Mouse (Mus musculus) liver, embryonic 14.5 days (tissue): ENCODE data around the gene Phf11a. TPM values are rescaled to one million over a fixed set of nuclear protein-coding genes. Genes with fewer than 3 reads are reported as not detected.
"Not testable (repeated sequence)": the region's sequence is repeated elsewhere in the genome, so short reads cannot be mapped to it uniquely, and the experiment has no call there.

Experiments
- ATAC-seq: fragments of 200-750 bp; cut with Nextera tagmentation; 2 replicates; pipeline ENCODE4 v1.8.0; 2017; ENCODE audit warnings: moderate number of reproducible peaks, mild to moderate bottlenecking, moderate library complexity; ENCODE audit not compliant: insufficient read depth
- DNase-seq, 3 experiments: peaks; one replicate each; pipeline ENCODE4 v3.0.0-alpha.2; 2012 to 2013; ENCODE audit warnings: low read depth in 3 of 3, low spot score in 3 of 3
- H3K27ac ChIP-seq: fragments of 300-500 bp; sonication (generic); 2 replicates; pipeline ENCODE4 v1.5.1; 2014; ENCODE audit warnings: moderate library complexity, mild to moderate bottlenecking, control low read depth, inconsistent platforms
- H3K27me3 ChIP-seq: fragments of 300-500 bp; sonication (generic); 2 replicates; pipeline ENCODE4 v1.6.1; 2014; ENCODE audit warnings: mild to moderate bottlenecking, low read length, moderate library complexity; ENCODE audit not compliant: control insufficient read depth, insufficient read depth
- H3K36me3 ChIP-seq: fragments of 300-500 bp; sonication (generic); replicated peaks from 2 replicates; pipeline ENCODE4 v1.6.1; 2014; ENCODE audit warnings: low read depth; ENCODE audit not compliant: control insufficient read depth, insufficient read depth
- H3K4me1 ChIP-seq, 2 experiments: fragments of 200-500 bp in 1 of 2; fragments of 300-500 bp in 1 of 2; sonication (generic) in 1 of 2; replicated peaks; 2 replicates each; pipeline ENCODE4 v1.6.1; 2012 to 2014; ENCODE audit warnings: antibody characterized with exemption in 1 of 2, inconsistent platforms in 1 of 2, low read length in 1 of 2; ENCODE audit not compliant: control insufficient read depth in 2 of 2, insufficient read depth in 2 of 2
- H3K4me2 ChIP-seq: fragments of 300-500 bp; sonication (generic); 2 replicates; pipeline ENCODE4 v1.6.1; 2014; ENCODE audit warnings: low read depth, mild to moderate bottlenecking, control low read depth, moderate library complexity
- H3K4me3 ChIP-seq, 2 experiments: fragments of 200-500 bp in 1 of 2; fragments of 300-500 bp in 1 of 2; sonication (generic) in 1 of 2; 2 replicates each; pipeline ENCODE4 v1.5.1; 2012 to 2014; ENCODE audit warnings: low read depth in 2 of 2, low read length in 2 of 2, mild to moderate bottlenecking in 2 of 2, control low read depth in 1 of 2, inconsistent platforms in 1 of 2, moderate library complexity in 1 of 2; ENCODE audit not compliant: insufficient read depth in 1 of 2
- H3K9ac ChIP-seq: fragments of 300-500 bp; sonication (generic); replicated peaks from 2 replicates; pipeline ENCODE4 v1.6.1; 2014; ENCODE audit warnings: mild to moderate bottlenecking, control low read depth, moderate library complexity
- H3K9me3 ChIP-seq: fragments of 300-500 bp; sonication (generic); 2 replicates; pipeline ENCODE4 v1.6.1; 2016; ENCODE audit warnings: low read length, mixed read lengths; ENCODE audit not compliant: control insufficient read depth
- CTCF ChIP-seq: IDR thresholded peaks from 2 replicates; pipeline ENCODE4 v1.5.1; 2016; ENCODE audit warnings: antibody characterized with exemption, low read depth, control low read depth
- EP300 ChIP-seq: IDR thresholded peaks from 2 replicates; pipeline ENCODE4 v1.6.1; 2016; ENCODE audit warnings: antibody characterized with exemption, low read depth
- WGBS: fragments of 180-500 bp; shearing (Covaris S2); extraction: QIAGEN DNeasy Blood & Tissue Kit; methylation state at CpG from one replicate; pipeline ENCODE4 v1.1.7; 2014; ENCODE audit not compliant: insufficient replicate concordance; 5-methylcytosine and 5-hydroxymethylcytosine counted together
- polyA plus RNA-seq, 2 experiments: library from polyadenylated mRNA; depleted of rRNA in 1 of 2; stranded (reverse) in 1 of 2; unstranded in 1 of 2; fragments of >200 nt; fragmentation: Nextera tagmentation in 1 of 2; extraction: Ambion mirVana in 1 of 2; gene quantifications; 2 replicates each; pipeline versions ENCODE4 v1.2.1 to v1.2.3; 2012 to 2014

Gene Phf11a
- polyA plus RNA-seq, 2 experiments: 0.12 to 0.34 TPM

- not testable (repeated sequence) for H3K4me2 ChIP-seq, H3K9me3 ChIP-seq, H3K27me3 ChIP-seq, H3K4me3 ChIP-seq, H3K36me3 ChIP-seq, H3K9ac ChIP-seq, H3K27ac ChIP-seq, DNase-seq, H3K4me1 ChIP-seq
- ATAC-seq: peak; percentile 62; the same call in 1 of the 2 replicates
- TF ChIP-seq EP300: 0 out of 2 replicates have a peak, but pooled peaks have one; percentile 14
Measured at GRCm38 (mm10) chr14:59291769-59292168, 5.6 kb downstream of the Phf11a start.

- not testable (repeated sequence) for H3K27me3 ChIP-seq, H3K4me2 ChIP-seq, H3K9me3 ChIP-seq, H3K36me3 ChIP-seq, DNase-seq, H3K4me1 ChIP-seq, H3K4me3 ChIP-seq, H3K9ac ChIP-seq, ATAC-seq, H3K27ac ChIP-seq
- WGBS: 72% methylated on average over 4 of the region's 4 CpGs
Measured at GRCm38 (mm10) chr14:59274961-59275360, 22.4 kb downstream of the Phf11a start.

GRCm38 (mm10) chr14:59260056-59260455 lies 37.3 kb downstream of the Phf11a start, which contains the start of gene Gm6904:
Gm6904 (minus strand) TSS chr14:59260216.
- ATAC-seq: no peak
- WGBS: 41% methylated on average over 3 of the region's 3 CpGs
- no peak within 1 kb of the TSS for H3K4me3 ChIP-seq
- no peak within 1 kb of the TSS for H3K9ac ChIP-seq
- no peaks in the 10 kb centered on the region for H3K4me1 ChIP-seq
- H3K4me2 ChIP-seq: no peak within 1 kb of the TSS
- no peak within 1 kb of the TSS for H3K27ac ChIP-seq
- H3K36me3 ChIP-seq: no peaks in the 10 kb centered on the region
- no peaks in the 10 kb centered on the region for H3K27me3 ChIP-seq
- DNase-seq: no peak
- TF ChIP-seq CTCF: no peak
- TF ChIP-seq EP300: no peak
- no peaks in the 10 kb centered on the region for H3K9me3 ChIP-seq

- H3K36me3 ChIP-seq, H3K9me3 ChIP-seq, H3K4me2 ChIP-seq, H3K4me3 ChIP-seq, H3K27ac ChIP-seq, H3K27me3 ChIP-seq, H3K4me1 ChIP-seq, ATAC-seq, H3K9ac ChIP-seq, DNase-seq: not testable (repeated sequence)
- WGBS: 59% methylated on average over 1 of the region's 1 CpGs
Measured at GRCm38 (mm10) chr14:59255861-59256260, 41.5 kb downstream of the Phf11a start.

GRCm38 (mm10) chr14:59250350-59250749 lies 47.0 kb downstream of the Phf11a start:
- H3K9me3 ChIP-seq, H3K27me3 ChIP-seq, H3K36me3 ChIP-seq, H3K9ac ChIP-seq, H3K4me3 ChIP-seq, DNase-seq, H3K4me2 ChIP-seq, H3K4me1 ChIP-seq, H3K27ac ChIP-seq, ATAC-seq: not testable (repeated sequence)
- peak; percentile 40 for TF ChIP-seq CTCF
- WGBS: 61% methylated on average over 5 of the region's 5 CpGs

GRCm38 (mm10) chr14:59233635-59234034 lies 63.7 kb downstream of the Phf11a start:
- H3K36me3 ChIP-seq: peaks cover 3% of the 10 kb centered on the region; the same call in 1 of the 2 replicates
- 86% methylated on average over 9 of the region's 9 CpGs for WGBS
- TF ChIP-seq CTCF (no peak), EP300 (no peak)

More at GRCm38 (mm10) chr14:59233635-59234034, 63.7 kb downstream of the Phf11a start:
- ATAC-seq: no peak
- no peak overlapping the region for H3K4me2 ChIP-seq
- no peak overlapping the region for H3K4me3 ChIP-seq
- no peaks in the 10 kb centered on the region for H3K4me1 ChIP-seq
- H3K9ac ChIP-seq: no peak overlapping the region
- no peak for DNase-seq
- H3K27ac ChIP-seq: no peak overlapping the region
- H3K9me3 ChIP-seq: no peaks in the 10 kb centered on the region
- H3K27me3 ChIP-seq: no peaks in the 10 kb centered on the region
